Mouse (Mus musculus) ES-E14 (cell line): Measurements from ENCODE around the gene Rgsl1.

Source experiments
- CHD2 ChIP-seq: IDR thresholded peaks from 2 replicates; pipeline ENCODE4 v1.6.1; 2014; ENCODE audit warnings: mild to moderate bottlenecking, low read depth, low read length, inconsistent platforms
- HCFC1 ChIP-seq: IDR thresholded peaks from 2 replicates; pipeline ENCODE4 v1.6.1; 2012; ENCODE audit warnings: low read length, inconsistent platforms, borderline replicate concordance; ENCODE audit not compliant: insufficient read depth
- ZNF384 ChIP-seq: IDR thresholded peaks from 2 replicates; pipeline ENCODE4 v1.6.1; 2012; ENCODE audit warnings: low read depth, low read length, inconsistent platforms

DNA sequence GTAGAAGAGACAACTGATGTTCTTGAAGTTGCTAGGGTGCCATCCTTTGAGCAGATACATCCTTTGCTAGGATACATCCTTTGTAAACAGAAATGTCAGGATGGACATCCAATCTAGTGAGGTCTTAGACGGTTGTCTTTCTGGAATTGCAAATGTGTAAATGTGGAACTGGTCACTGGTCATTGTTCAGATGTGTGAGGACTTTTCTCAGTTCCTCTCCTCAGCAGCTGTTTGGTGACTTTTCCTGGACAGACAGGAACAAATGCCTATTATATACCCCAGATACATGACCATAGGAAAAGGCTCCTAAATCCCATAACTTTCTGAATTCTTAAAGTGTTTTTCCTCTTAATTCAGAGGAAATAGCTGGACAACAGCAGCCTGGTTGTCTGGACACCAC lies 76.7 kb downstream of the Rgsl1 start:
- TF ChIP-seq ZNF384 (no peak), HCFC1 (no peak), CHD2 (no peak)
